Mouse (Mus musculus) testis, adult 2 months (tissue): ENCODE measurements at regions not wholly inside any gene's neighbourhood (a gene's known extent, or its start where the extent isn't known, plus 50 kb on each side); places are given as distances from the start of the nearest gene placed in this dataset.

Source experiments
- CTCF ChIP-seq: fragments of 200-500 bp; IDR thresholded peaks from 2 replicates; pipeline ENCODE4 v1.5.1; 2012; ENCODE audit warnings: low read depth, mild to moderate bottlenecking, inconsistent platforms, low read length, moderate library complexity; ENCODE audit not compliant: control insufficient read depth, insufficient read depth, insufficient replicate concordance
- POLR2A ChIP-seq: fragments of 200-500 bp; IDR thresholded peaks from 2 replicates; pipeline ENCODE4 v1.6.1; 2012; ENCODE audit warnings: low read depth, mild to moderate bottlenecking, inconsistent platforms, low read length, moderate library complexity; ENCODE audit not compliant: control insufficient read depth

DNA sequence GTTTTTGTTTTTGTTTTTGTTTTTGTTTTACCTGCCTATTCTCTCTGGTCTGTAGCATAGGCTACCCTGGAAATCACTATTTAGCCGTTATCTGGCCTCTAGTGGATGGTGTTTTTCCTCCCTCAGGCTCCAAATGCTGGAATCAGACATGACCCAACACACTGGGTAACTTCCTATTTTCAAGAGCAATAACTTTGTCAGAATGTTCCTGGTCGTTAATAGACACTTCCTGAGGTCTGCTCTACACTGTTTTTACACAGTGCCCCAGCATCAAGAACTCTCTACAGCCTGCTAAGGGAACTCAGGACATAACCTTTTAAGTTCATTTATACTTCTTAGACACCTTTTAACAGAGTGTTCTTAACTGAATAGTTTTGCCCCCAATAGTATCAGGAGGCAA lies 96.3 kb upstream of the Ercc6l2 start:
- TF ChIP-seq POLR2A (no peak), CTCF (no peak)
